Mouse (Mus musculus) thymus, adult 2 months (tissue): ENCODE measurements around the gene Stkld1.

Experiments
- CTCF ChIP-seq: fragments of 200-500 bp; IDR thresholded peaks from 2 replicates; pipeline ENCODE4 v1.5.1; 2012; ENCODE audit warnings: mild to moderate bottlenecking, control low read depth, low read length, moderate library complexity, borderline replicate concordance; ENCODE audit not compliant: control insufficient read depth, poor library complexity, insufficient read depth; ENCODE audit errors: extremely low read depth
- POLR2A ChIP-seq: fragments of 200-500 bp; IDR thresholded peaks from 2 replicates; pipeline ENCODE4 v1.6.1; 2012; ENCODE audit warnings: mild to moderate bottlenecking, low read length, control low read depth, moderate library complexity; ENCODE audit not compliant: control insufficient read depth, poor library complexity, insufficient read depth; ENCODE audit errors: extremely low read depth

DNA sequence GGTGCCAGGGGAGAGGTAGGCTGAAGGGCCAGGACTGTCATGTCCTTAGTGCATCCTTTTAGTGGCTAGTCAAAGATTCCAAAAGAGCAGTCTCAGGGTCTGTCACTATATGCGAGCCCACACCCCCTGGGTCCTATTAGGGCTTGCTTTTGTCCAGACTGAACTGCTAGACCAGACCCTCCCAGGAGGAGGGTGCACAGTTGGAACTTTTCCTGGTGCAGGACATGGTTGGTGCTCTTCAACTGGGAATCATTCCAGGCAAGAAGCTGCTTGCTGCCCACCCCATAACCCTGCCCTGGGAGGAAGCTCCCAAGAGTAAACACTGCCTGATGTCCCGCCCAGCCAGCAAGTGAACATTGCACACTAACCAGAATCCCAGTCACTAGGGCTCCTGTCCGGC, 39.3 kb downstream of the Stkld1 start, which contains the start of gene Adamts13:
- TF ChIP-seq CTCF (no peak), POLR2A (no peak)
